Mouse (Mus musculus): Measurements from ENCODE around the gene Prkcq.

- TF ChIP-seq POLR2A (IDR thresholded peaks at IDR 0.05; ENCODE audit: control insufficient read depth, low read depth, low read length) (no peak), CTCF (IDR thresholded peaks at IDR 0.05; ENCODE audit: control insufficient read depth, insufficient read depth, insufficient replicate concordance, low read depth, low read length) (no peak)
Measured at GRCm38 (mm10) chr2:11189150-11189767, 17.4 kb downstream of the Prkcq start.
